Mouse (Mus musculus) thymus, adult 2 months (tissue): Measurements from ENCODE around the gene Gm6583. TPM values are rescaled to one million over a fixed set of nuclear protein-coding genes. Genes with fewer than 3 reads are reported as not detected.
"Not testable (repeated sequence)": the region's sequence is repeated elsewhere in the genome, so short reads cannot be mapped to it uniquely, and the experiment has no call there.

Experiments
- DNase-seq: peaks from one replicate; pipeline ENCODE4 v3.0.0; 2021
- H3K27ac ChIP-seq: fragments of 200-500 bp; 2 replicates; pipeline ENCODE4 v1.5.1; 2012; ENCODE audit warnings: low read length, control low read depth; ENCODE audit not compliant: control insufficient read depth, insufficient read depth
- H3K27me3 ChIP-seq: fragments of 200-500 bp; 2 replicates; pipeline ENCODE4 v1.6.1; 2012; ENCODE audit warnings: mild to moderate bottlenecking, low read length, moderate library complexity, mixed read lengths; ENCODE audit not compliant: control insufficient read depth, insufficient read depth
- H3K36me3 ChIP-seq: fragments of 200-500 bp; 2 replicates; pipeline ENCODE4 v1.6.1; 2012; ENCODE audit warnings: mild to moderate bottlenecking, low read length, moderate library complexity; ENCODE audit not compliant: control insufficient read depth, insufficient read depth
- H3K4me1 ChIP-seq: fragments of 200-500 bp; replicated peaks from 2 replicates; pipeline ENCODE4 v1.6.1; 2012; ENCODE audit warnings: low read length; ENCODE audit not compliant: control insufficient read depth, insufficient read depth
- H3K4me3 ChIP-seq: fragments of 200-500 bp; 2 replicates; pipeline ENCODE4 v1.5.1; 2012; ENCODE audit warnings: mild to moderate bottlenecking, low read length, control low read depth, moderate library complexity; ENCODE audit not compliant: control insufficient read depth, insufficient read depth
- CTCF ChIP-seq: fragments of 200-500 bp; IDR thresholded peaks from 2 replicates; pipeline ENCODE4 v1.5.1; 2012; ENCODE audit warnings: mild to moderate bottlenecking, control low read depth, low read length, moderate library complexity, borderline replicate concordance; ENCODE audit not compliant: control insufficient read depth, poor library complexity, insufficient read depth; ENCODE audit errors: extremely low read depth
- POLR2A ChIP-seq: fragments of 200-500 bp; IDR thresholded peaks from 2 replicates; pipeline ENCODE4 v1.6.1; 2012; ENCODE audit warnings: mild to moderate bottlenecking, low read length, control low read depth, moderate library complexity; ENCODE audit not compliant: control insufficient read depth, poor library complexity, insufficient read depth; ENCODE audit errors: extremely low read depth
- WGBS: fragments of 180-500 bp; shearing (Covaris S2); methylation state at CpG from one replicate; pipeline ENCODE4 v1.1.7; 2018; 5-methylcytosine and 5-hydroxymethylcytosine counted together
- polyA plus RNA-seq: library from polyadenylated mRNA; depleted of rRNA; stranded (reverse); fragments of >200 nt; gene quantifications from 2 replicates; pipeline ENCODE4 v1.2.3, GENCODE M21; 2012

Gene Gm6583
- polyA plus RNA-seq, 1 experiment: not detected

DNA sequence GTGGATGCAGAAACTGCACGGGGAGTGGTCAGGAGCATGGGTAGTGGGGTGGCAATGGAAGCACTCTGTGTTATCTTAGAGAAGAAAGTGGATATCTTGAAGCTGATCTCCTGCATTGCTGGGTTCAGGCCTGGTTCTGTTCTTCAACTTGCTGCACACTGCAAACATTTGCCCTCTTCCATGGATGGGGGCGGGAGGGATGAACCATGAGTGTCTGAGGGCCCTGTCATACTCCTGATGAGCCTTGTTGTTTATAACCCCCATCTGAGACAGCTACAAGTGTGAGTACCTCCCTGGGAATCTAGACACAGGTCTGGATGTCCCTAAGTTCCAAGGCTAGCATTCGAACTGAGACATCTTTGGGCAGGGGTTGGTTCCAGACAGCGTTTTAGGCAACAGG is 34.5 kb downstream of the Gm6583 start:
- Histone ChIP-seq H3K27ac (no peak overlapping the region), H3K36me3 (no peaks in the 10 kb centered on the region), H3K4me3 (no peak overlapping the region), H3K27me3 (no peaks in the 10 kb centered on the region), H3K4me1 (peaks cover 9% of the 10 kb centered on the region; the same call in 1 of the 2 replicates)
- no peak for DNase-seq
- 92% methylated on average over 4 of the region's 4 CpGs for WGBS
- TF ChIP-seq POLR2A: no peak
- TF ChIP-seq CTCF: no peak

DNA sequence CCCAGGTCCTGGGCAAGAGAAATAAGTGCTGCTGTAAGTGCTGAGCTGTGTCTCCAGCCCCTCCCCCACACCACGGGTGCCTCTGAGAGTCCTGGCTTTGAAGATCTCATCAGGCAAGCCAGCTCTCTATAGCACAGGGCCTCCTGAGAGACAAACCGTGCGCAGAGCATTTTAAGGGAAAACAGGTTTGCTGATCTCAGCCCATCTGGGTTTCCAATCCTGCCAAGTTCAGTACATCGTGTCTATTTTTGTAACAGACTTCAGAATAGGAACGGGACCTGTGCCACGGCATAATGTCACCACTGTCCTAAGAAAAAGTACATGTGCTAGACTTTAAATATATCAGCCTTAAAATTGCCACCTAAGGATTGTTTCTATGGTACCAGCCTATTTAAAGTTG is 34.9 kb downstream of the Gm6583 start:
- H3K27ac ChIP-seq: no peak overlapping the region
- TF ChIP-seq CTCF (no peak), POLR2A (no peak)
- no peak overlapping the region for H3K4me3 ChIP-seq
- H3K36me3 ChIP-seq: no peaks in the 10 kb centered on the region
- no peaks in the 10 kb centered on the region for H3K27me3 ChIP-seq
- H3K4me1 ChIP-seq: peaks cover 9% of the 10 kb centered on the region; the same call in 1 of the 2 replicates
- 84% methylated on average over 6 of the region's 6 CpGs for WGBS
- DNase-seq: no peak

DNA sequence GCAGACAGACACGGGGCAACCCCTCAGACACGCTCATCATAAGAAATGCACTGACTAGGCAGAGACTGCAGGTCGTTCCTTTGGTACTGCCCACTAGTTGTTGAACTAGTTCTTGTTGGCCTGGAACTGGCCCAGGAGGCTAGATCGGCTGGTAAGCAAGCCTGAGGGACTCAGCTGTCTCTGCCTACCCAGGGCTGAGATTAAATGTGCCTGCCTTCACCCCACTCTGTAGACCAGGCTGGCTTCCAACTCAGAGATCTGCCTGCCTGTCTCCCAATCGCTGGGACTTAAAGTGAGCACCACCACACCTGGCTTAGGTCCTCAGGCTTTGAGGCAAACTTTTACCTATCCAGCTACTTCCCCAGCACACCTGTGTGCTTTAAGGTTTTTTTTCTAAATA is 35.5 kb downstream of the Gm6583 start:
- H3K4me1 ChIP-seq: peaks cover 5% of the 10 kb centered on the region; the same call in 1 of the 2 replicates
- DNase-seq: no peak
- H3K27me3 ChIP-seq: no peaks in the 10 kb centered on the region
- TF ChIP-seq CTCF: no peak
- no peak for TF ChIP-seq POLR2A
- no peak overlapping the region for H3K27ac ChIP-seq
- H3K4me3 ChIP-seq: no peak overlapping the region
- H3K36me3 ChIP-seq: peaks cover under 1% of the 10 kb centered on the region
- WGBS: 92% methylated on average over 5 of the region's 5 CpGs

DNA sequence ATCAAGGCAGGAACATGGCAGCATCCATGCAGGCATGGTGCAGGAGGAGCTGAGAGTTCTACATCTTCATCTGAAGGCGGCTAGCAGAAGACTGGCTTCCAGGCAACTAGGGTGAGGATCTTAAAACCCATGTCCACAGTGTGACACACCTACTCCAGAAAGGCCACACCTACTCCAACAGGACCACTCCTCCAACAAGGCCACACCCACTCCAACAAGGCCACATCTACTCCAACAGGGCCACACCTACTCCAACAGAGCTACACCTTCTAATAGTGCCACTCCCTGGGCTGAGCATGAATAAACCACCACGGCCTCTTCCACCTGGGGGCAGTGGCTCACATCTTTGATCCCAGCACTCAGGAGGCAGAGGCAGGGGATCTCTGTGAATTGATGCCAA is 36.5 kb downstream of the Gm6583 start:
- H3K4me3 ChIP-seq: not testable (repeated sequence)

DNA sequence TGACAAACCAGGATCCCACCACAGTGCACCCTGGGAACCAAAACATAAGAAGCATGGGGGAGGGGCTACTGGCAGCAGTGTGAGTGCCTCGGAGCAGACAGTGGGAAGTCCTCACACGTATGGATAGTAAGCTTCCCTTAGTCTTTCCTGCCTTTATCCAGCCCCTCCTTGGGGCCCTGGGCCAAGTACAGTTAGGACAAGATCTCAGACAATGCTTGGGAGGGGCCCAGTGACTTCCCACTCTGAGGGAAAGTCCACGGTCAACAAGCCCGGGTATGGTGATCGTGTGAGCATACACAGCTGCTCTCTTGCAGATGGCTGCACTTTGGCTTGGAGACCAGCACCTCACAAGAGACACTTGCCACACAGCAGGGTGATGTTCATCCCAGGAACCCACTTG is 38.5 kb downstream of the Gm6583 start:
- no peak overlapping the region for H3K4me3 ChIP-seq
- TF ChIP-seq CTCF: no peak
- TF ChIP-seq POLR2A: no peak
- H3K27ac ChIP-seq: no peak overlapping the region
- peaks cover 5% of the 10 kb centered on the region; the same call in 1 of the 2 replicates for H3K4me1 ChIP-seq
- WGBS: 25% methylated on average over 5 of the region's 5 CpGs
- DNase-seq: no peak
- H3K27me3 ChIP-seq: no peaks in the 10 kb centered on the region
- H3K36me3 ChIP-seq: peaks cover 6% of the 10 kb centered on the region

More for the DNA sequence above, 36.5 kb downstream of the Gm6583 start:
- not testable (repeated sequence) for H3K4me1 ChIP-seq, DNase-seq, H3K36me3 ChIP-seq, H3K27ac ChIP-seq, H3K27me3 ChIP-seq
- 83% methylated on average over 2 of the region's 2 CpGs for WGBS

DNA sequence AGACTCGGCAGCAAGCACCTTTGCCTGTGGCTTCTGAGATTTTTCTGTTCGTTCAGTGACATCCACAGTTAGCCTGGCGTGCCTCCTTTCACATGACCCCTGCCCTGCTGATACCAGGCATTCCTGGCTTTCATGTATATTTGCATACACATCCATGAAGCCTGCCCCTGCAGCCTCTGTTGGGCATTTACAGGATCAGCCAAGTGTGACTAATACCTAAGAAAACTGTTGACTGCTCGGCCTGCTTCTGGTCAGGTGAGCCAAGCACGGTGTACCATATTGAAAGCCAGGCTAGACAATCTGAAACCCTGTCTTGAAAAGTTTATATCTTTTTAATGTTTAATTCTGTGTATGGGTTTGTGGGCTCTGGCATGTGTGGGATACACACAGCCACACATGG is 39.4 kb downstream of the Gm6583 start:
- Histone ChIP-seq H3K4me3 (no peak overlapping the region), H3K4me1 (peaks cover 5% of the 10 kb centered on the region; the same call in 1 of the 2 replicates), H3K27ac (no peak overlapping the region), H3K27me3 (no peaks in the 10 kb centered on the region), H3K36me3 (peaks cover 6% of the 10 kb centered on the region)
- 93% methylated on average over 5 of the region's 5 CpGs for WGBS
- no peak for TF ChIP-seq CTCF
- TF ChIP-seq POLR2A: no peak
- DNase-seq: no peak

- Histone ChIP-seq H3K4me1 (peaks cover 8% of the 10 kb centered on the region; the same call in 1 of the 2 replicates), H3K27me3 (no peaks in the 10 kb centered on the region), H3K27ac (no peak overlapping the region), H3K4me3 (no peak overlapping the region), H3K36me3 (peaks cover 10% of the 10 kb centered on the region)
- TF ChIP-seq CTCF (no peak), POLR2A (no peak)
- WGBS: 95% methylated on average over 11 of the region's 11 CpGs
- no peak for DNase-seq
Observed at GRCm38 (mm10) chr5:112313222-112313885, 42.5 kb downstream of the Gm6583 start.
